Mouse (Mus musculus) embryonic stem cell, embryonic (primary cell): ENCODE results near the gene Cul3.

Experiments used
- CTCF ChIA-PET, 4 experiments: fragments of 300-600 bp in 2 of 4; fragments of 350-600 bp in 2 of 4; sonication (Branson Sonifier 250); formaldehyde crosslinking; loops; one replicate each; lab custom pipeline; 2022; ENCODE audit warnings: inconsistent platforms in 2 of 4; lab: Charles Lee
- POLR2A ChIA-PET, 4 experiments: fragments of 300-600 bp in 2 of 4; fragments of 350-600 bp in 2 of 4; sonication (Branson Sonifier 250); formaldehyde crosslinking; loops; one replicate each; lab custom pipeline; 2022; ENCODE audit warnings: antibody characterized with exemption in 4 of 4, inconsistent platforms in 1 of 4; lab: Charles Lee

Gene Cul3

DNA sequence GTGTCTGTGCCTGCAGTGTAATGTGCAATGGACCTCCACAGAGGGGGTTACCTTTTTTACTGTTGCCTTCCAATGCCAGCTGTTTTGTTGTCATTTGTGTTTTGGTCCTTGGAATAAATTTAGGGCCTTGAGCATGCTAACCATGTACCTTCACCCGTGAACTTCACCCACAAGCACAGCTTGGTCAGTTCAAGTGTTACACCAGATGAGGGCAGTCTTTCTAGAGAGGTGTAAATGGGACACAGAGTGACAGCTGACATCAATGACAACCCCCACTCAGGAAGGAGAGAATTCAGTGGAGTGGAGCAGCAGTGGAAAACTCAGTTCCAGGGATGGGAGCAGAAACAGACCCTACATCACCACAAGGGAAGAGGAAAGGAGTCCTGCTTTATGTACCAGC lies 109.7 kb downstream of the Cul3 start:
- ChIA-PET POLR2A (no interaction called here), CTCF (interaction anchor here in 2 of 4 experiments (0.7 to 1.0 kb wide), 3 partner anchors 22 to 69 kb away, joined by 3 to 4 read pairs (median 3); no protein-coding TSS in a partner anchor)

DNA sequence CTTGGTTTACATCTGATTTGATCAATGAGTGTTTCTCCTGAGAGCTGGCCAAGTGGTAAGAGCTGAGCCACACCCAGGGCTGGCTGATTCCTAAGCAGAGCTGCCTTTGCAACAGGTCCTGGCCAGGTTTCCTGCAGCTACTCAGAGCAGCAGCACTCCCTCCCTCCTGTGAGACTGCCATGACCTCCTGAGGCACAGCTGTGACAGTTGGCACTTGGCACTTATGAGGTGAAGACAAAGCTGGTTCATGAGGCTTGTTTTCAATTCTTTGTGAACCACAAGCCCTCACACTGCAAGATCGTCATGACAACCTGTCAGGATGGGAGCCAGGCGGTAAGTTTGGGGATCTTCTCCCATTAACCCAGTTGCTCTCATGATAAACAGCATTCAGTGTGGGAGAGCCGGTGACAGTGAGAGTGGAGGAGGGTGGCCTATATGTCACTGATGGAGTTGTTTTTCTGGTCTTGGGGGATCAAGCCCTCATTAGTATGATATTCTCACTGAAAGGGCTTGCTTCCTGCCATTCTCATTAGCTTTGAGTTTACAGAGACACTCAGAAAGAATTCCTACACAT lies 115.4 kb downstream of the Cul3 start:
- CTCF ChIA-PET = interaction anchor here in 1 of 4 experiments (1.0 kb wide), 1 partner anchor 9 kb away, joined by 4 read pairs; no protein-coding TSS in a partner anchor

DNA sequence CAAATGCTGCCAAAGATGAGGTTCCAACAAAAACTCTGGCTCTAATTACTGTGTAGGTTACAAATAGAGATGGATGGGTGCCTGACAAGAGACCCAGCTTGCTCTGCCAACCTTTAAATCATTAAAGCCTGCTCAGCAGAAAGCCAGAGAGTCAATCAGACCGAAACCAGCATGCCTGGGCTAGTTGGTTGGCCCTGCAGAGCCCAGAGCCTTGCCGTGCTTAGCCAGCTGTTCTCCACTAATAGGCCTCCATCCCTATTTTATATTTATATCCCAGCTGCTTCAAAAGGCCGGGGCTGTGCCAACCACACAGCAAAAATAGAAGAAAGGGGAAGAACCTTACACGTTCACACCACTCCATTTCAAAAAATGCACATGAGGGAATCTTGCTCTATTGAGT lies 119.1 kb downstream of the Cul3 start:
- POLR2A ChIA-PET = no interaction called here
- CTCF ChIA-PET = no interaction called here

More for the DNA sequence above, 115.4 kb downstream of the Cul3 start:
- POLR2A ChIA-PET = interaction anchor here in 1 of 4 experiments (0.8 kb wide), 1 partner anchor 287 kb away, joined by 3 read pairs; no protein-coding TSS in a partner anchor

DNA sequence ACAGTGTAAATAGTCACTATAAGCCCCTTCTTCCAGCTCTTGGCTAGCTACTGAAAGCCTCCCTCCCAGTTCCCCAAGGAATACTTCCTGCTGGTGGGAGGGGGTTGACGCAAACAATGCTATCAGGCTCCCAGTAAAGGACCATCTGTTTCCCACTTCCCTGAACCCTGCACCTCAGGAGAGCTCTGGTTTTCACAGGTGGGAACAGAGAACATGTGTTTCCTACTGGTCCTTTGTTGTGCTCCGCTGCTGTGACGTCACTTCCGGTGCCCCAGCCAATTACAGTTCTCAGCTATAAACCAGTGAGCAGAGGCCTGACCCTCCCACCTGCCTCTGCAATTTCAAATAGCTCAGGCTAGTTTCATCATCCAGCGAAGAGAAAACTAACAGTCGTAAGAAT lies 122.0 kb downstream of the Cul3 start, which contains the start of gene Fam124b:
TSS of gene Fam124b (minus strand) at position 206 of the 400 bp plus-strand sequence.
- POLR2A ChIA-PET = interaction anchor here in 2 of 4 experiments (1.0 to 1.3 kb wide), 2 partner anchors 11 to 19 kb away, joined by 3 to 4 read pairs; no protein-coding TSS in a partner anchor
- CTCF ChIA-PET = interaction anchor here in 1 of 4 experiments (1.1 to 2.1 kb wide), 2 partner anchors 11 to 38 kb away, joined by 3 to 5 read pairs; no protein-coding TSS in a partner anchor
